Mouse (Mus musculus): ENCODE measurements around the gene Nos3. TPM values are rescaled to one million over a fixed set of nuclear protein-coding genes. Genes with fewer than 3 reads are reported as not detected.

The Nos3 gene
- polyA plus RNA-seq, 1 experiment = 32.3 TPM

DNA sequence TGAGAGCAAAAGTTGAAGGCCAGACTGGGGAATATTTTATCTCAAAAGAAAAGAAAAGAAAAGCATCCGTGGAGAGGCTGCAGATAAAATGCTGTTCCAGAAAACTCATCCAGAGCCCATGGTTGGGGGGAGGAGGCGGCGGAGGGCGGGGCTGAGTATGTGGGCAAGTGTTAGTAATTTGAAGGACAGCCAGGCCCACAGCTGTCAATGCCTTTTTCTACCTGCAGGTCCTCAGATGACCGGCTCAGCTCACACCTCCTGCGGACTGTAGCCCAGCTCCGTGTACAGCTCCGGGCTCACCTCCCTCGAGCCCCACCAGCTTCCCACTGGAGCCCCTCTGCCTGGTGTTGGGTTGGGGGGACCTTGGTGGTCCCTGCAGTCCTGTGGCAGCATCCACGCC lies 35.1 kb downstream of the Nos3 start:
- no peak for DNase-seq (ENCODE audit: low read depth)

DNA sequence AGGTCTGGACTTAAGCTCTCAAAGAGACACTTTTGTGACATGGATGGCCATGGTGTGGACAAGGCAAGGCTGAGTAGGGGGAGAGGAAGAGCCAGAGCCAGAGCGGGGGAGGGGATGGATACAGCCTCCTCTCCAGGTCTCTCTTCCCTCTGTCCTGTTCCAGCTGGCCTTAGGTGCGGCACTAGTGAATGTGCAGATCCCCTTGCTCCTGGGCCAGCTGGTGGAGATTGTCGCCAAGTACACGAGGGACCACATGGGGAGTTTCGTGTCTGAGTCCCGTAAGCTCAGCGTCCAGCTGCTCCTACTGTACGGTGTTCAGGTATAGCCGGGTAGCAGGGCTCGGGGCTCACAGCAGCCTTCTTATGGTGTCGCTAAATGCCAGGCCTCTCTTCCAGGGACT lies 35.8 kb downstream of the Nos3 start:
- DNase-seq (ENCODE audit: low read depth) = no peak

DNA sequence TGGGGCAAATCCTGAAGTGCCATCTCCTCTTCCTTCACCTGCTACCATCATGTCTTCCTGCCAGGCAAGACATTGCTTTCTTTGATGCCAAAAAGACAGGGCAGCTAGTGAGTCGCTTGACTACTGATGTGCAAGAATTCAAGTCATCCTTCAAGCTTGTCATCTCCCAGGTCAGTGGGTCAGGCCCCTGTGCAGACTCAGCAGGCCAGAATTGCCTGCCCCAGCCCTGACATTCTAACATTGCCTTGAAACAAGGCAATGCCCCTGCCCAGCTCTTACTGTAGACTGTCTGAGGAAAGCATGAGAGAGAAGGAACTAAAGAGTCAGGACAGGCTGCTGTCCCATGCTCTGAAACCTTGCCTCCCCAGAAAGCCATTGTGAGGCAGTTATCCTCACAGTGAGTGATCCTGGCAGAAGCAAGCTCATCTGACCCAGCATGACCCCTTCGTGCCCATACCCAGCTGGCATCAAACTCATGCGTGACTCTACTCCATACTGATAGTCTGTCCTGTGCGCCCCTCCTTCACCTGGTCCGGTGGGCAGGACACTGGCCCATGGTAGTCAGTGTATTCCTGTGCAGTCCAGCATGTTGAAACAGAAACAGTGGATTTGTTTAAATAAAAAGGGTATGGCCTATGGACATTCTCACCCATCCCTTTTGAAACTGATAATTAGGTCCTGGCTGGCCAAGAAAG lies 36.4 kb downstream of the Nos3 start:
- no peak for DNase-seq (ENCODE audit: low read depth)

DNA sequence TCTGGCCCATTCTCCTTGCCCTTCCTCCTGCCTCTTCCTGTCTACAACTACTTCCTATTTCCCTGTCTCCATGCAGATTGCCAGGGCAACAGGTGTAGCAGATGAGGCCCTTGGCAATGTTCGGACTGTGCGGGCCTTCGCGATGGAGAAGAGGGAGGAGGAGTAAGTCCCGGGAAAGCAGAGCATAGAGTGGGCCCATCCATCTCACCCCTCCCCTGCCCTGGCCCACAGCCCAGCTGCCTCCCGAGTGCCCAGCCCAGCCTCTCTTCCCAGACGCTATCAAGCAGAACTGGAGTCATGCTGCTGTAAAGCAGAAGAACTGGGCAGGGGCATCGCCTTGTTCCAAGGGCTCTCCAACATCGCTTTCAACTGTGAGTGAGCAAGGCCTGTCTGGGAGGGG lies 37.4 kb downstream of the Nos3 start:
- no peak for DNase-seq (ENCODE audit: low read depth)

DNA sequence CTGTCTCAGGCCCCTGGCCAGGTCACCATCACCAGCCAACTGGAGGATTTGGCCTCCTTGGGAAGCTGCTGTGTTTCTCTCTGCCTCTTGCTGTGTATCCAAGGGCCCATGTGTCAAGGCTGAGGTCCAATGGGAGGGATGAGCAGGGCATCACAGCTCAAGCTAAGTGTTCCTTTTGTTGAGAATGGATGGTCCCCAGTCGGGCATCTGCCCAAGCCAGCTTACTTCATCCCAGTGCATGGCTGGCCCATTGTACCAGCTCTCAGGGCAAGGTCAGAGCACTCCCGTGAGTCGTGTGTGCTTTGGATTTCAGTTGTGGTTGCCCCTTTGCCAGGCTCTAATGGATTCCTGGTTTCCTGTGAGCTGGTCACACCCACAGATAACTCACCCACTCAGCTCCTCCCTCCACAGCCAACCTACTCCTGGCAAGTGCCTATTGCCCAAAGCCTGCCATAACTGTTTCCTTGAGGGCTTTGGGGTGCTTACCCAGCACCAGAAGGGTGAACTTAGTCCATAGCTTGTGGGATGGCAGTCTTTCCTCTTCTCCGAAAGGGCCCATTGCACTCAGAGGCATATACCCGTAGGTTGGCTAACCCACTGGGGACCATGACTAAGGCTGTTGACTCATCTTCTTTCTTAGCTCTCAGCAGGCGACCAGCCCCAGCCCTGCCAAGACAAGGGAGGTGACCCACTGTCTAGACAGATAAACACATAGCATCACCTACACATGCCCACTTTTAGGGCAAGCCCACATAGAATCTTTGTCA lies 40.2 kb downstream of the Nos3 start:
- no peak for DNase-seq (ENCODE audit: low read depth)

DNA sequence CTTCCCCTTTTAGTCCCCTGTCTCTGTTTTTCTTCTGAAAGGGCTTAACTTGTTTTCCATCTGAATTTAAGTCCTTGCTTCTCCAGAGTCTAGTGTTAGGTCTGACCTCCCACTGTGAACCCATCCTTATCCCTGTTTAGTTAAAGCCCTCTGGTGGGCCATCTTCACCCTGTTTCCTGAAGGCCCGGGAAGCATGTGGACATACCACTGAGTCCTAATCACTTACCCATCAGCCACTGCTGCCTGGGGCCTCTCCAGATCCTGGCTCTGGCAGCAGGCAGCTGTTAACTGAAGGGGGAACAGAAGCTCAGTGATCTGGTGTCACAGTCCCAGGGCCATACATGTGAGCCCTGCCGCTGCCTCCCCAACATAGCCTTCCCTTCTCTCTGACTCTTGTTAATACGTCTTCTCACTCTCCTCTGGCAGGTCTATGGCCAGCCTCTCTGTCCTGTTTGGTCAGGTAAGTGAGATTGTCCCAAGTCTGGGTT lies 40.8 kb downstream of the Nos3 start:
- no peak for DNase-seq (ENCODE audit: low read depth)

DNA sequence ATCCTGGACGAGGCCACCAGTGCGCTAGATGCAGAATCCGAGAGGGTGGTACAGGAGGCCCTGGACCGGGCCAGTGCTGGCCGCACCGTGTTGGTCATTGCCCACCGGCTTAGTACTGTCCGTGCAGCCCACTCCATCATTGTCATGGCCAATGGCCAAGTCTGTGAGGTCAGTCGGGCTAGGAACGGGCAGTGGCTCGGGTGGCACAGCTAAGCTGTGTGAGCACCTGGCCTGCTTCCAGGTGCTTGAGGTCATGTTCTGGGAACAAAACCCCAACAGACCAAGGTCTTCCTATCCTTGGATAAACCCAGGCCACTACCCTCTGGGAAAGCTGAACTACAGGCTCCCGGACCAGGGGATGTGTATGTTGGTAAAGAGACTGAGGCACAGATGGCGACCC lies 44.0 kb downstream of the Nos3 start:
- DNase-seq (ENCODE audit: low read depth) = no peak

DNA sequence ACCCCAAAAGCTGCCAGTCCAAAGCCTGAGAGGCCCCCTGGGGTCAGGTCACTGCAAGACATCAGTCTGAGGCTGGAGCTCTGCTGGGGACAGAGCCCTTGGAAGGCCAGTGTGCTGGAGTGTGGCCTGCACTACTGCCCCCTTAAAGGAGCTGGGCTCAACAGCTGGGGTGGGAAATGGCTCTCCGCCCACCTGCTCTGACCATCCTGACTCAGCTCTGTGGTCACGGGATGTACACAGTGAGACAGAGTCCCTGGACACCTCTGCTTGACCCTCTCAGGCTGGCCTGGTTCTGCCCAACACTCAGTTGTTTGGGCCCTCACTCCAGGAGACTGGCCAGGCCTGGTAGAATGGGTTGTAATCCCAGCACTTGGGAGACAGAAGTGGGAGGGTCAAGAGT lies 44.9 kb downstream of the Nos3 start:
- DNase-seq (ENCODE audit: low read depth) = no peak

DNA sequence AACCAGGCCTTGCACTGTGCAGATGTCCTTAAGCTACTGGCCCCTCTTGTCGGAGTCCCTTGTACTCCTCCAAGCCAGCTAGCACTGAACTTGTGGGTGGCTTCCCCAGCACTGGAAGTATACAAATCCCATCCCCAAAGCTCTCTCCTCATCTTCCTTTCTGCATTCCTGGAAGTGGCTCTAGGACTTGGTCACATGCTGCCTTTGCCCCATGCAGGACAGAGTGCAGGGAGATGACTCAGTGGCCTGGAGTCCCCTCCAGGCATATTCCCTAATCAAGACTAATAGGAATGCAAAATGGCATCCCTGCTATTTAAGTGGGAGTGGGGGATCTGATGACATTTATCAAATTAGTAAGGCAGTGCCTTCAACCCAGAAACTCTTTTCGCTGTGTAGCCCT lies 47.5 kb downstream of the Nos3 start:
- DNase-seq (ENCODE audit: low read depth) = no peak

DNA sequence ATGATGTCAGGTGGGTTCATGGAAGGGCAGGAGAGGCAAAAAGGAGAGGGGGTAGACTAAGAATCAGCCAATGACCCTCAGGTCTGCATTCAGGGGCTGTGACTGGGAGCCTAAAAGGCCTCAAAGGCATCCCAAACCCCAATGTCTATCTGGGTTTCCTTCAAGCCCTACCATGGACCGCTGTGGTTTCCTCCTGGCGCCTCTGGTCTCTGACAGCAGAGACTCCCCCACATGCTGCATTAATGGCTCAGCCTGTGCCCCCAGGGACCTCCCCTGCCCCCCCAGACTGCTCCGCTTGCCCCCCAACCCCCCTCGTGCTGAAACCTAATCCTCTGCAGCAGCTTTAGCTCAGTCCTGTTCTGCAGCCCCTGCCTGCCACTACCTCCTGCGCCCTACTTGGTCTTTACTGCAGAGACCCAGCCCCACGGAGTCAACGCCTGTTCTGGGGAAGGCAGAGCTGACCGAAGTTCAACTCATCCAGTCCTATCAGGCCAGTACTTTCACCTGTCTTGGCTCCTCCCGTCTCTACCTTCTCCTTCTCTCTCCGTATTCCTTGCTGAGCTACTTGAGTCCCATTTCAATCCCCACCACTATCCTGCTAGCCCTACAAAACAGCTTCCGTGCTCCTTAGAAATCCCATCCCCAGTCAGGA lies 48.6 kb downstream of the Nos3 start, which contains the start of gene Asic3:
TSS of gene Asic3 (plus strand) at position 351 of the 652 bp plus-strand sequence.
- DNase-seq (ENCODE audit: low read depth) = no peak

DNA sequence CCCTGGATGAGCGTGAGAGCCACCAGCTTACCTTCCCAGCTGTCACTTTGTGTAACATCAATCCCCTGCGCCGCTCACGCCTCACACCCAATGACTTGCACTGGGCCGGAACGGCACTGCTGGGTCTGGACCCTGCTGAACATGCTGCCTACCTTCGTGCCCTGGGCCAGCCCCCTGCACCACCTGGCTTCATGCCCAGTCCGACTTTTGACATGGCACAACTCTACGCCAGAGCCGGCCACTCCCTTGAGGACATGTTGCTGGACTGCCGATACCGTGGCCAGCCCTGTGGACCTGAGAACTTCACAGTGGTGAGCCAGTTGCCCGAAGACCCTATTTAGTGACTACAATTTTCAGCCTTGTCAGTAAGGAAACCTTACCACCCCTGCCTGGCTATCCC lies 49.3 kb downstream of the Nos3 start:
- DNase-seq (ENCODE audit: low read depth) = no peak

DNA sequence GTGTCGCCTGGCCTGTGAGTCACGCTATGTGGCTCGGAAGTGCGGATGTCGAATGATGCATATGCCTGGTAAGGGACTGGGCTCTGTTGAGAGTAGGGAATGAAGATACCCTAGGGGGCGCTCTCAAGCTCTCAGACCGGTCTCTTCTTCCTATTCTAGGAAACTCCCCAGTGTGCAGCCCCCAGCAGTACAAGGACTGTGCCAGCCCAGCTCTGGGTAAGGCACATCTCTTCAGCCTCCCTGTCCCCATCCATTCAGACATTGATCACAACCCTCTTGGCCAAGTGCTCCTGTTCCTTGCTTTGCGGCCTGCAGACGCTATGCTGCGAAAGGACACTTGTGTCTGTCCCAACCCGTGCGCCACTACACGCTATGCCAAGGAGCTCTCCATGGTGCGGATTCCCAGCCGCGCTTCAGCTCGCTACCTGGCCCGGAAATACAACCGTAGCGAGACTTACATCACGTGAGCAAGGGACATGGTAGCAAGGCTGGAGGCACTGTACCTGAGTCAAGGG lies 51.7 kb downstream of the Nos3 start:
- DNase-seq (ENCODE audit: low read depth) = no peak

DNA sequence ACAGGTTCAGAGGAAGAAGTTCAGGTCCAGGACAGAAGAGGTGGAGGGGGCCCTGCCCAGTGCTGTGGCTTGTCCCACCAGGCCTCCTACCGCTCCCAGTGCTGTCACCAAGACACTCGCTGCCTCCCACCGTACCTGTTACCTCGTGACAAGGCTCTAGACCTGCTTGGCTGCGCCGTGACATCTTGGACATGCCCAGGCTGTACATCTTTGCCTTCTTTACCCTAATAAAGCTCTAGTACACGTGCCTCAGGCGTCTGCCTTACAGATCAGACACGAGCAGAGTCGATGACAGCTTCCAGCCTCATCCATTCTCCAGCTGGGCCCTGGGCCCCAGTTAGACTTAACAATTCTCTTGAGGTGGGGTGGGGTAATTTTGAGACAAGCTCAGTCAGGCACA lies 53.0 kb downstream of the Nos3 start:
- no peak for DNase-seq (ENCODE audit: low read depth)

DNA sequence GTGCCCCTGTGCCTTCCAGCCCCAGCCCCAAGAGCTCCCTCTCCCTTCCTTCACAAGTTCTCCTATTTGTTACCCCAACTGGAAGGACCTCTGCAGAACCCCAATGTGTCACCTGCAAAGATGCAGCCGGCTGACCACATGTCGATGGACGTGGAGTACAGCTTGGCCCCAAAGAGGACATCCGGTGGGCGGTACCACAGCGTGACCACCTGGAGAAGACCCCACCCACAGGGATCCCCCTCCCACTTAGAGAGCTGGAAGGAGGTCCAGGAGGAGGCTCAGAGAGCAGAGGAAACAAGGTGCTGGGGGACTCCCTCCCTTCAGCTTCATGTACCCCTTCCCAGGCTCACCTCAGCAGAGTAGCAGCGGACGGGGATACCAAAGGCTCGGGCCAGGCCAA lies 55.8 kb downstream of the Nos3 start:
- no peak for DNase-seq (ENCODE audit: low read depth)

DNA sequence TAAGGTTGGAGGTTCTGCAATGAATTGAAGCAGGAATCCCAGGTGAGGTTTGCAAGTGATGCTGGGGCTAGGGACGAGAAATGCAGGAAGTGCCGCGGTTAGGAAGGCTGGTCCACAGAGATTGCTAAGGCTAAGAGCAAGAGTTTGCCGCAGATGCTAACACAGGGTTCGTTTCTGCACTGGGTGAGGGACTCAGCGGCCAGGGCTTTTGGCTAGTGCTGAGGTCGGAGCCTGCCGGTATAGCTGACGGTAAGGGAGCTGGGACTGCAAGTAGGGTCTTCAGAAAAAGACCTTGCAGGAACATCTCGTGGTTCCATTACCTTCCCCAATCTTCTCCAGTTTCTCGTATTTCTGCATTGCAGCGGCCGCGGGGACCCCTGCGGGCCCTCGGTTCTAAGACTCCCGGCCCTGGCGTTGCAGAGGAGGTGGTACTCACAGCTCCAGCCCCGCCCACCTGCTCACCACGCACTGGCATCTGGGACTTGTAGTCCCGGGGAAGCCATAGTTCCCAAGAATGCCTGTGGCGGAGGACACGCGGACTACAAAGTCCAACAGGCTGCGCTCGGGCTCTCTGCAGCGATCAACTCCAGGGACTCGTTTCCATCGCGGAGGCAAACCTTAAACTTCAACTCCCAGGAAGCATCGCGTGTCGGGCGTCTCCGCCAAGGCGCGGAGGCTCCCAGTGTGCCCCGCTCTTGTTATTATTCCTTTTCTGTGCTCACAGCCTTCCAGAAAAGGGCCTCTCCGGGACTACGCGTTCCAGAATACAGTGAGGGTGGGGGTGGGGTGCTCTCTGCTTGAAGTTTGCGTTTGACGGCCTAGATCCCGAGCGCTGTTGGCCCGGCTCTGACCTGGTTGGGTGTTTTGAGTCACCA lies 58.8 kb downstream of the Nos3 start, which contains the start of the genes Cdk5 and Slc4a2:
TSS of gene Cdk5 (minus strand) at position 402 of the 875 bp plus-strand sequence.
TSS of gene Slc4a2 (plus strand) at position 709 of the 875 bp plus-strand sequence.
- DNase-seq (ENCODE audit: low read depth) = peak; percentile 96

DNA sequence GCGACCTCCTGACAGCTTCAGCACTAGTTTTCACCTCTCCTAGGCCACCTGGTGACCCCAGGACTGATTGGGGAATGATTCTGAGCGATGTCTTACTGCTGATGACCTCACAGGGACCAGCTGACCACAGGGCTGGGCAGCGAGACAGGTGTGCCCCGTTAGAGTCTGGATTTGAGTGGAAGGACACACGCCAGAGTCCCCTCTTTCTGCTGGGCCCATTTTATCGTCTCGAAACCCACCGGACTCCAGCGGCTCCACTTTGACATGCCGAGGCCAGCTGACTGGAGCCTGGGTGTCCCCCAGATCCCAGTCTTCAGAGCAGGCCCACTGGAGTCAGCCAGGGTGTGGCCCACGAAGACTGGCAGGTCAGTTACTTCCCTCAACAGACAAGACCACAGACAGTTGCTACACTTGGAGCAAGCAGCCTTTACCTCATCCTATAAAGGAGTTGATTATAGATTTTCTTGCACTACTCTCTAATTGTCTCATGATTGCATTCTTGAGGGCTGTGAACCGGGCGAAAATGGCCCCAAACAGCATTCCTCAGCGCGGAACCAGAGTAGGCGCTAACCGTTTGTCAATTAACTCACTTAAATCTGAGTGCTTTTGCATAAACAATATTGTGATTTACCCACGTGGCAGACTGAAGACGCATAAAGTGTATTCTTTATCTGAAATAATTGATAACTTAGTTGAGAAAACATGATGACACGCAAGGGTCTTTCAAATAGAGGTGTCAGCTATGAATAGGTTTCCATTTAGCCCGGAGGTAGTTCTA lies 59.6 kb downstream of the Nos3 start:
- DNase-seq (ENCODE audit: low read depth) = no peak

DNA sequence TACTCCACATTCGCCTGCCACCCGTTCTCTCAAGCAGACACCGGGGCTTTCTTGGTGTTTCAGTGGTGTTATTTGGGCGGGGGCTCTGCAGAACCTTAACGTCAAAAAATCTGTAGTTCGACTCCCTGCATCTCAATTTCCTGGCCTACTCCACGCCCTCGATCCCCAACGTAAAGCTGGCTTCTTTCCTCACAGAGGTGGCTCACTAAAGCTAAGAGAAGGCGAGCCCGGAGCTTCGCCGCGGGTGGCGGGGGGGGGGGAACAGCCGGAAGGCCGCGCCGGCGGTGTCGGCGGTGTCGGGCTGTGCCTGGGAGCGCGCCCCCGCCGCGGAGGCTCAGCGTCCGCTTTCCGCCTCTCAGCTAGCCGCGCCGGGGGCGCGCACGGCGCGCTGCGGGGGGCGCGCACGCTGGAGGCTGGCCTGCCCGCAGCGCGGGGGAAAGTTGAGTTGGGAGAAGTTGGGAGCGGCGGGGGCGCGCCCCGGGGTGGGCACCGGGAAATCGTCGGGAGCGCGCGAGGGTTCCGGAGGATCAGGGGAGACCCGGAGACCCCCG lies 60.3 kb downstream of the Nos3 start:
- no peak for DNase-seq (ENCODE audit: low read depth)

DNA sequence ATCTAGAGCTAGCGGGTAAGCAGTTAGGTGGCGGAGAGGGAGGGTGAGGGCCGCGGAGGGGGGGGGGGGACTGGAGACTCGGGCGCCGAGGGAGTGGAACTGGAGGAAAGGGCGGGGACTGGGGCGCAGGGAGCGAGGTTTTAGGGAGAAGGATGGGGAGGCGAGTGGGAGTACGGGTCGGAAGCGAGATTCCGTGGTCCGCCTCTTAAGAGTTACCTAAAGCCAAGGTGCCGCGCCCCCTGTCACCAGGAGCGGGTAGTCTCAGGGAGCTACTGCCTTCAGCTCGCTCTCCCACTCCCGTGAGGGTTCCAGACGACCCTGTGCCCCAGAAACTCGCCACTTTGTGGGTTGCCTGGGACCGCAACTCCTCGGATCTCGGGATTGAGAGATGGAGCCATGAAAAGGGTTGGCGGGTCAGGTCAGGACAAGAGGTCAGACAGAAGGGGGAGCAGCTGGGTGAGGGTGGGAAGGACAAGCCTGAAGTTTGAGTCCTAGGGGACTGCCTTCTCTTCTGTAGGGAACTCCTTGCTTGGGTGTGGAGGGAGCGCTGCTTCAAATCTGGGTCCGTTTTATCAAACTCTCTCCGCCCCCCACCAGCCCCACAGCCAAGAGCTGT lies 60.9 kb downstream of the Nos3 start:
- no peak for DNase-seq (ENCODE audit: low read depth)

DNA sequence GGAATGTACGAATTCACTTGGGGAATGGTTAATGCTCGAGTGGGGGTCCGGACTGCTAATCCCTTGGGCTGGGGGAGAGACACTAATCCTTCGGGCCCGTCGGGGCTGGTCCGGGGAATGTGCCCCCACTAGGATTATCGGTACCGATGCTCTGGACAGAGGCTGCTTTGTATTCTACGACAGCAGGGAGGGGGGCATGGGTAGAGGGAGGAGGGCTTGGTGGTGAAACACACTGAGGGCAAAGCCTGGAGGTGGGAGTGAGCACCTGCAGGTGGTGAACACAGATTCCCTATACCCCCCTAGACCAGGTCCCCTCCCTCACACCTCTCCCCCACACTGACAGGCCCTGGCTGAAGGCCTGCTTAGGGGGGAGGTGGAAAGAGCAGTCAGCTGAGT lies 61.4 kb downstream of the Nos3 start:
- no peak for DNase-seq (ENCODE audit: low read depth)

All from gonadal fat pad, adult 2 months (tissue).